Mouse (Mus musculus): ENCODE data around the gene Tmem246. TPM values are rescaled to one million over a fixed set of nuclear protein-coding genes. Genes with fewer than 3 reads are reported as not detected.

Gene Tmem246
- polyA plus RNA-seq, 1 experiment: 12.1 TPM

- DNase-seq: no peak
- Histone ChIP-seq H3K27me3 (ENCODE audit: control insufficient read depth, insufficient read depth, low read length) (no peaks in the 10 kb centered on the region), H3K4me1 (replicated peaks; ENCODE audit: control insufficient read depth, insufficient read depth, low read length) (no peaks in the 10 kb centered on the region), H3K27ac (ENCODE audit: control insufficient read depth, insufficient read depth, low read length) (no peak overlapping the region), H3K36me3 (ENCODE audit: control insufficient read depth, insufficient read depth, low read length) (no peaks in the 10 kb centered on the region), H3K4me3 (ENCODE audit: control insufficient read depth, insufficient read depth, low read length) (no peak overlapping the region)
- WGBS: 93% methylated on average over 5 of the region's 5 CpGs
- TF ChIP-seq POLR2A (IDR thresholded peaks at IDR 0.05; ENCODE audit: control insufficient read depth, extremely low read depth, insufficient read depth, low read length, poor library complexity) (no peak), CTCF (IDR thresholded peaks at IDR 0.05; ENCODE audit: borderline replicate concordance, control insufficient read depth, extremely low read depth, insufficient read depth, low read length, poor library complexity) (no peak)
Measured at GRCm38 (mm10) chr4:49604616-49605015, 6.9 kb upstream of the Tmem246 start.

- Histone ChIP-seq H3K4me3 (ENCODE audit: control insufficient read depth, insufficient read depth, low read length) (no peak overlapping the region), H3K27ac (ENCODE audit: control insufficient read depth, insufficient read depth, low read length) (no peak overlapping the region), H3K36me3 (ENCODE audit: control insufficient read depth, insufficient read depth, low read length) (no peaks in the 10 kb centered on the region), H3K27me3 (ENCODE audit: control insufficient read depth, insufficient read depth, low read length) (no peaks in the 10 kb centered on the region), H3K4me1 (replicated peaks; ENCODE audit: control insufficient read depth, insufficient read depth, low read length) (no peaks in the 10 kb centered on the region)
- 36% methylated on average over 1 of the region's 1 CpGs for WGBS
- TF ChIP-seq CTCF (IDR thresholded peaks at IDR 0.05; ENCODE audit: borderline replicate concordance, control insufficient read depth, extremely low read depth, insufficient read depth, low read length, poor library complexity) (no peak), POLR2A (IDR thresholded peaks at IDR 0.05; ENCODE audit: control insufficient read depth, extremely low read depth, insufficient read depth, low read length, poor library complexity) (no peak)
- DNase-seq: no peak
Measured at GRCm38 (mm10) chr4:49604016-49604546, 6.4 kb upstream of the Tmem246 start.

GRCm38 (mm10) chr4:49603161-49603560, 5.5 kb upstream of the Tmem246 start:
- Histone ChIP-seq H3K4me3 (ENCODE audit: control insufficient read depth, insufficient read depth, low read length) (no peak overlapping the region), H3K4me1 (replicated peaks; ENCODE audit: control insufficient read depth, insufficient read depth, low read length) (no peaks in the 10 kb centered on the region), H3K27ac (ENCODE audit: control insufficient read depth, insufficient read depth, low read length) (no peak overlapping the region), H3K36me3 (ENCODE audit: control insufficient read depth, insufficient read depth, low read length) (no peaks in the 10 kb centered on the region), H3K27me3 (ENCODE audit: control insufficient read depth, insufficient read depth, low read length) (no peaks in the 10 kb centered on the region)
- no peak for TF ChIP-seq CTCF (IDR thresholded peaks at IDR 0.05; ENCODE audit: borderline replicate concordance, control insufficient read depth, extremely low read depth, insufficient read depth, low read length, poor library complexity)
- no peak for TF ChIP-seq POLR2A (IDR thresholded peaks at IDR 0.05; ENCODE audit: control insufficient read depth, extremely low read depth, insufficient read depth, low read length, poor library complexity)
- no peak for DNase-seq
- WGBS: 87% methylated on average over 2 of the region's 2 CpGs

- TF ChIP-seq CTCF (IDR thresholded peaks at IDR 0.05; ENCODE audit: borderline replicate concordance, control insufficient read depth, extremely low read depth, insufficient read depth, low read length, poor library complexity): no peak
- TF ChIP-seq POLR2A (IDR thresholded peaks at IDR 0.05; ENCODE audit: control insufficient read depth, extremely low read depth, insufficient read depth, low read length, poor library complexity): no peak
- 6% methylated on average over 20 of the region's 20 CpGs for WGBS
- DNase-seq: no peak
- Histone ChIP-seq H3K27me3 (ENCODE audit: control insufficient read depth, insufficient read depth, low read length) (peaks cover 8% of the 10 kb centered on the region; the same call in 1 of the 2 replicates), H3K4me3 (ENCODE audit: control insufficient read depth, insufficient read depth, low read length) (peak overlapping the region; percentile 17; the same call in 1 of the 2 replicates), H3K27ac (ENCODE audit: control insufficient read depth, insufficient read depth, low read length) (no peak overlapping the region), H3K4me1 (replicated peaks; ENCODE audit: control insufficient read depth, insufficient read depth, low read length) (peaks cover 5% of the 10 kb centered on the region; the same call in 1 of the 2 replicates), H3K36me3 (ENCODE audit: control insufficient read depth, insufficient read depth, low read length) (no peaks in the 10 kb centered on the region)
Measured at GRCm38 (mm10) chr4:49596846-49597182, 862 bp downstream of the Tmem246 start.

DNA sequence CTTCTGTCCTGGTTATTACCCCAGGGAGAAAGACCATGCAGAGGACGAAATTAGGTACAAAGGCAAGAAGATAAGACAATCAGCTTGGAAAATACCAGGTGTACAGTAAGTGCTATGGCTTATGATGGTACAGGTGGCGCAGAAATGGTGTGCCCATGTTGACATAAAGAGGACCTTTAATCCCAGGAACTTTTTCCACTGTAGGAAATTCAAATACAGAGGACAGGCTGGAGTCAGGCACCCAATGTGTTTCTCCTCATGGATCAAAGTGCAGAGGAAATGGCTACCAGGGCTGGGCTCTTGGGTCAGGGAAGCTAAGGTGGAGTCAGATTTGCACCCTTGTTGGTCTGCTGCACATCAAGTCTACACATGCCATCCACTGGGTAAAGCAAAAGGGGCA, 7.5 kb downstream of the Tmem246 start:
- H3K36me3 ChIP-seq (ENCODE audit: control insufficient read depth, insufficient read depth, low read length): no peaks in the 10 kb centered on the region
- H3K4me1 ChIP-seq (replicated peaks; ENCODE audit: control insufficient read depth, insufficient read depth, low read length): no peaks in the 10 kb centered on the region
- TF ChIP-seq CTCF (IDR thresholded peaks at IDR 0.05; ENCODE audit: borderline replicate concordance, control insufficient read depth, extremely low read depth, insufficient read depth, low read length, poor library complexity) (no peak), POLR2A (IDR thresholded peaks at IDR 0.05; ENCODE audit: control insufficient read depth, extremely low read depth, insufficient read depth, low read length, poor library complexity) (no peak)
- H3K27ac ChIP-seq (ENCODE audit: control insufficient read depth, insufficient read depth, low read length): no peak overlapping the region
- H3K27me3 ChIP-seq (ENCODE audit: control insufficient read depth, insufficient read depth, low read length): no peaks in the 10 kb centered on the region
- no peak overlapping the region for H3K4me3 ChIP-seq (ENCODE audit: control insufficient read depth, insufficient read depth, low read length)
- WGBS: 87% methylated on average over 2 of the region's 2 CpGs
- DNase-seq: no peak

DNA sequence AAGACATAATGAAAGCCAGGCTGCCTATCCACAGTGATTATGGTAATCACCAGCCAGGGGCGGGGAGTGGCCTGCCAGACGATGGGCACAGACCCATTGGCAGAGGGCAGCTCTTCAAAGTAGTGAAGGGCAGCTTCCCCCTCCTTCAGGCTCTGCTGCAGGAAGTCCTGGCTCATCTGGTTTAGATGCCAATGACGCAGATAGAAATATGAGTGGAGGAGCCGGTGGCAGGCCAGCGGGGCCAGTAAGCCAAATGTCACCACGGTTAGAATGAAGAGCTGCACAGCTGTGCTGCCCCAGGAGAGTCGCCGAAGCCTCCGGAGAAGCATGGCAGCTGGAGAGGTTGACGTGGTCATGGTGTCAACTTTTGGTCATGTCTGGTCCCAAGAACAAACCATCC, 10.9 kb downstream of the Tmem246 start:
- no peak overlapping the region for H3K4me3 ChIP-seq (ENCODE audit: control insufficient read depth, insufficient read depth, low read length)
- H3K36me3 ChIP-seq (ENCODE audit: control insufficient read depth, insufficient read depth, low read length): no peaks in the 10 kb centered on the region
- no peak for DNase-seq
- no peaks in the 10 kb centered on the region for H3K27me3 ChIP-seq (ENCODE audit: control insufficient read depth, insufficient read depth, low read length)
- WGBS: 95% methylated on average over 10 of the region's 10 CpGs
- TF ChIP-seq CTCF (IDR thresholded peaks at IDR 0.05; ENCODE audit: borderline replicate concordance, control insufficient read depth, extremely low read depth, insufficient read depth, low read length, poor library complexity) (no peak), POLR2A (IDR thresholded peaks at IDR 0.05; ENCODE audit: control insufficient read depth, extremely low read depth, insufficient read depth, low read length, poor library complexity) (no peak)
- H3K27ac ChIP-seq (ENCODE audit: control insufficient read depth, insufficient read depth, low read length): no peak overlapping the region
- H3K4me1 ChIP-seq (replicated peaks; ENCODE audit: control insufficient read depth, insufficient read depth, low read length): no peaks in the 10 kb centered on the region
